Mouse (Mus musculus): ENCODE measurements around the gene C3. TPM values are rescaled to one million over a fixed set of nuclear protein-coding genes. Genes with fewer than 3 reads are reported as not detected.
A peak's percentile ranks its signal among the peaks of the same experiment; 100 is the strongest.

The C3 gene
- polyA plus RNA-seq, 1 experiment from 2014 or later = 3.7 TPM

DNA sequence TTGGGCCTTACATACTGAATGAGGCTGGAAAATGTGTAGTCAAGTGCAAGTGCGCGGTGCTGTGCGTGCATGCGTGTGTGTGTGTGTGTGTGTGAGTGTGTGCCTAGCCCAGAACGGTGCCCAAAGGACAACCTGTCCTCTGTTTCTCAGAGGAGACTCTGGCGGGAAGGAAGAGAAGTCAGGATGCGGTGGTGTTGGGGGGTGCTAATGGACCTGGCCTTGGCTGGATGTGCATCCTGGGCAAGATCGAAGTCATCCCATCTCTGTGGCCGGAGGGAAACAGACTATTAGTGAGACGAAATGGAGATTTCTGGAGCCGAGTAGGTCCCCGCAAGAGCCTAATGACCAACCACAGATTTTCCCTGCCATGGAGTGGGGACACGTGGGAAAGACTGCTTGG is 20.8 kb upstream of the C3 start:
- no peaks in the 10 kb centered on the region; the same call in 1 of the 2 replicates for H3K36me3 ChIP-seq
- H3K4me3 ChIP-seq (replicated peaks) = peak overlapping the region; percentile 53
- no peaks in the 10 kb centered on the region for H3K9me3 ChIP-seq (replicated peaks)
- no peaks in the 10 kb centered on the region for H3K27me3 ChIP-seq (replicated peaks)
- peak overlapping the region; percentile 87 for H3K27ac ChIP-seq (replicated peaks)
- 7% methylated on average over 13 of the region's 13 CpGs for WGBS
- ATAC-seq (ENCODE audit: low FRiP score) = 0 out of 2 replicates have a peak, but pooled peaks have one; percentile 0
- peak overlapping the region; percentile 97 for H3K4me2 ChIP-seq
- H3K4me1 ChIP-seq = peaks cover 43% of the 10 kb centered on the region
- peak overlapping the region; percentile 51 for H3K9ac ChIP-seq (replicated peaks)

DNA sequence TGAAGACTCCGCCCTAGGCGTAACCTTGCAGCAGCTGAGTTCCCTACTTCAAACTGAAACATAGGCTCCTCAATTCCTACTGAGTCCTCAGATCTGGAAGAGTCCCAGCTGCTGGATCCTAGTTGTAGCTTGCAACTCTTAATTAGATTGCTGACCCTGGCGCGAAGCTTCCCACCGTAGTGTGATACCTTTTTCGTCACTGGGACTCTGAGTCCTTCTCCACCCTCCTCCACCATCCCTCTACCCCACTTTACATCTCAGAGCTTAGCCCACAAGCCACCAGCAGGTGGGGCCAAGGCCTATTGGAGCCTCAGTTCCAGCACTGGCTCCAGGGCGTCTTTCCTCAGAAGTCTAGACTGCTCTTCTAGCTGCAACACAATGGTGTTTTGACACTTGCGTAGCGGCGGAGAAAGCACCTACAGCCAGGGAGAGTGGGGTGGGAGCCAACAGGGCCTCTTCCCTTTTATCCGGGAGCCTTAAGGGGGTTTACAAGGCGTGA is 20.3 kb upstream of the C3 start, which contains the start of gene Gpr108:
Gene Gpr108, minus strand, starts transcription at position 246 of the 499 bp plus-strand sequence.
- WGBS = under 1% methylated on average over 12 of the region's 12 CpGs
- peak within 1 kb of the TSS; percentile 77 for H3K9ac ChIP-seq (replicated peaks)
- peaks cover 43% of the 10 kb centered on the region for H3K4me1 ChIP-seq
- peak within 1 kb of the TSS; percentile 99 for H3K27ac ChIP-seq (replicated peaks)
- peak; percentile 80 for ATAC-seq (ENCODE audit: low FRiP score)
- peak within 1 kb of the TSS; percentile 74 for H3K4me3 ChIP-seq (replicated peaks)
- H3K27me3 ChIP-seq (replicated peaks) = no peaks in the 10 kb centered on the region
- H3K4me2 ChIP-seq = peak within 1 kb of the TSS; percentile 97
- no peaks in the 10 kb centered on the region; the same call in 1 of the 2 replicates for H3K36me3 ChIP-seq
- H3K9me3 ChIP-seq (replicated peaks) = no peaks in the 10 kb centered on the region

DNA sequence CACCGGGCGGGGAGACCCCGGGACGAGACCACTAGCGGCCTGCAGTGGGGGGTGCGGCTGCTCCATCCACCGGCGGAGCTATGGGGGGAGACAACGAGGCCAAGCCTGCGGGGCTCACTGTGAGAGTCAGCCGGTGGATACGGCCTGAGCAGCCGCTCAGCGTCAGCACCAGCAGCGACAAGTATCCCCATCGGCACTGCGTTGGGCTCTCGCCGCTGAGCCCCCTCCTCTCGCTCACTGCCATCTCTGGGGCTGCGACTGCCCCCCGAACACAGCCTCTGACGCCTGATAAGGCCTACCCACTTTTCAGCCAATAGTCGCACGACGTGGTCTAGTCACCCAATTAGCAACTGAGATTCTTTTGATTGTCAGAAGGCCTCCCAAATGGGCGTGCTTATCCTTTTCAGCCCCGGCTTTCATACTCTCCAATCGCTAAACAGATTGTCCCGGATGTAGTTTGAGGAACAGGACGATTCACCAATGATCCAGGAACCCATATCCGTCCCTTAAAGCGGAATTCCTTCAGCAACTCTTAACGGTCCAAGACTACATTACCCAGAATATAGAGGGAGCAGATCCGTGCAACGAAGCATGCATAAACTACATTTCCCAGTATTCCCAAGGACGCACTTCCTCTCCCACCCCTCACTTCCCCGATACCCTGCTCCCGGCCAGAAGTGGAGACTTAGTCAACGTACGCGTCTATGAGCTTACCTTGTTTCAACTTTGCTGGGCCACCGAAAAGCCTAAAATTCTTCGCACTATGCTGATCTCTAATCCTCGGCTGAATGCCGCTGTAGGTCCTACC is 19.7 kb upstream of the C3 start:
- Histone ChIP-seq H3K9me3 (replicated peaks) (no peaks in the 10 kb centered on the region), H3K4me1 (peaks cover 43% of the 10 kb centered on the region), H3K36me3 (peaks cover 4% of the 10 kb centered on the region), H3K9ac (replicated peaks) (peak overlapping the region; percentile 77), H3K27me3 (replicated peaks) (no peaks in the 10 kb centered on the region), H3K4me3 (replicated peaks) (peak overlapping the region; percentile 74), H3K27ac (replicated peaks) (peak overlapping the region; percentile 99), H3K4me2 (peak overlapping the region; percentile 97)
- under 1% methylated on average over 46 of the region's 46 CpGs for WGBS
- ATAC-seq (ENCODE audit: low FRiP score) = peak; percentile 93

DNA sequence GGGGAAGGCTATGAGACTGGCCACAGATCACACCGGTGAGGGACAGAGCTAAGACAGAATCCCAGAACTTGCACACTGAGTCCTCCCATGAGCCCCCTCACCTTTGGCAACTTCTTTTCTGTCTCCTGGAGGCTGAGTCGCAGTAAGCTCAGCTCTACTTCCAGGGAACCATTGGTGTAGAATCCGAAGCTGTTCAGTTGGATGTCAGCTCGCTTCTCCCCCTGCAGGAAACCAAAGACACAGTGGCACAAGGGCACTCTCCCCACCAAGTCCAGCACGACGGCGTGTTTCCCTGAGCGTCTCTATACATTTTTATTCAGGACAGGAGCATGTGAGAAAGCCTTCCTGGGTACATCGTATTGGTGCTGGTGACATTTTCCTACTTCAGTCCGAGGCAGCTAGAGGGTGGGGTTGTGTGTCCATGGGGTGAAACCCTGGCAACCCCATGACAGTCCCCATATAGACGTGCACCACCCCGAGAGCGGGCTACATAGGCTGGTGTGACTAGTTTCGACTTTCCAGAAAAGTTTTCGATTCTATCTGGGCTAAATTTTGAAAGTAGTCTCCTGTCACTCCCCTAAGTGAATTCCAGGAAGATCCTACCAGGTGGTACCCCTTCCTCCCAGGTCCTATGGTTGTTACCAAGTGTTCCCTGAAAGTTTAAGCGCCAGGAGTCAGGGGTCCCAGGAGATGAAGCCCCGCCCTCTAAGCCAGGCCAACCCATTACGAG is 18.9 kb upstream of the C3 start:
- peaks cover 10% of the 10 kb centered on the region for H3K36me3 ChIP-seq
- peaks cover 43% of the 10 kb centered on the region for H3K4me1 ChIP-seq
- WGBS = 6% methylated on average over 18 of the region's 18 CpGs
- peak overlapping the region; percentile 77 for H3K9ac ChIP-seq (replicated peaks)
- H3K27ac ChIP-seq (replicated peaks) = peak overlapping the region; percentile 99
- no peaks in the 10 kb centered on the region for H3K27me3 ChIP-seq (replicated peaks)
- ATAC-seq (ENCODE audit: low FRiP score) = peak; percentile 0; the same call in 1 of the 2 replicates
- H3K4me2 ChIP-seq = peak overlapping the region; percentile 64
- peak overlapping the region; percentile 74 for H3K4me3 ChIP-seq (replicated peaks)
- no peaks in the 10 kb centered on the region for H3K9me3 ChIP-seq (replicated peaks)

DNA sequence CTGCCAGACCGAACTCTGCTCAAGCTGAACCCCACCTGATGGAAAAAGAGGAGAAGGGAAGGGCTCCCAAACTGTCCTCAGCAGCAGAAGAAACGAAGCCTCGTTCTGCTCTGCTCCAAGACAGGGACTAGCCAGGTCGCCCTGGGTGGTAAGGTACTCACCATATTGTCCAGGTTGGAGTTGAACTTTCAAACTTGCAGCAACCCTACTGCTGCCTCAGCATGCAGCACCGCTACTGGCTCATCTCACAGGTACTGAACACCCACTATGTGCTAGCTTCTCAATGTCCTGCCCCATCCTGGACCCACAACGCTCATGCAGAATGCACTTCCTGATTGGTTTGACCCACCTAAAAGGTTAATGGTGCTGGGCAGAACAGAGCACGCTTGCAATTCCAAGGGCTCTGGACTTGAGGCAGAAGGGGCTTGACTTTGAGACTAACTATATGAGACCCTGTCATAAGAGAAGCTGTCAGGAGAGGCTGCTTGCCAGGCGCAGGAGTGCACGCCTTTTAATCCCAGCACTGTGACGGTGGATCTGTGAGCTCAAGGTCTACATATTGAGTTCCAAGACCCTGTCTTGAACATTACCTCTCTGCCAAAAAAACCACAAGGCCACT is 17.5 kb upstream of the C3 start:
- H3K4me1 ChIP-seq = peaks cover 38% of the 10 kb centered on the region
- H3K27ac ChIP-seq (replicated peaks) = no peak overlapping the region
- H3K27me3 ChIP-seq (replicated peaks) = no peaks in the 10 kb centered on the region
- H3K36me3 ChIP-seq = peaks cover 14% of the 10 kb centered on the region
- H3K9me3 ChIP-seq (replicated peaks) = no peaks in the 10 kb centered on the region
- ATAC-seq (ENCODE audit: low FRiP score) = no peak
- H3K4me2 ChIP-seq = no peak overlapping the region
- H3K9ac ChIP-seq (replicated peaks) = no peak overlapping the region
- H3K4me3 ChIP-seq (replicated peaks) = no peak overlapping the region
- WGBS = 93% methylated on average over 10 of the region's 10 CpGs

DNA sequence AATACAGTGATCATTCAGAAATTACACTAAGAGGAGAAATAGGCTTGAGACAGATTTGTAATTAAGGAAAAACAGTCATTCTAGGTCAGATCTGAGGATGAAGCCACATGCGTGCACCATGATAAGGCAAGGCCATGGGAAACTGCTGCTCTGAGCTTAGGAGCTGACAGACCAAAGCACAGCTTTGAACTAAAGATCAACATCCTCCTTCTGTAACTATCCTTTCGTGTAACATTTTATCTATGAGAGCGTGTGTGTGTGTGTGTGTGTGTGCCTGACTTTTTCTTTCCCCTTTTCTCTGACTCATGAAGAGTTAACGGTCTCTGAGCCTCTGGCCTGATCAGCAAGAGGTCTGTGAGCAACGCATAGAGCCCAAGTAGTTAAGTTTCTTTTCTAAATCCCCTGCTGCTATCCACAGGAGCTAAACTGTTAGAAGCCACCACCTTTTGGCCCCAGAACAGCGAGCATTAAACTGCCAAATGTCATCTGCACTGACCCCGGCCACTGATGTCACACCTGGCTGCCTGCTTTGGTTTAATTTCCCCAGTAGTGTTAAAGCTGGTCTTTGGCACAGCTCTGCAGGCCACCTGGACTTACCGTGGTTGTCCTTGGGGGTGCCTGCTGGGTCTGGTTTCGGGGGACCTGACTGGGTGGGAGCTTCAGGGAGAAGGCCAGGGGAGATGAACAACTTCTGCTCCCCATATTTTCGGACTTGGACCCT is 15.9 kb upstream of the C3 start:
- no peaks in the 10 kb centered on the region for H3K27me3 ChIP-seq (replicated peaks)
- no peak for ATAC-seq (ENCODE audit: low FRiP score)
- H3K9ac ChIP-seq (replicated peaks) = no peak overlapping the region

DNA sequence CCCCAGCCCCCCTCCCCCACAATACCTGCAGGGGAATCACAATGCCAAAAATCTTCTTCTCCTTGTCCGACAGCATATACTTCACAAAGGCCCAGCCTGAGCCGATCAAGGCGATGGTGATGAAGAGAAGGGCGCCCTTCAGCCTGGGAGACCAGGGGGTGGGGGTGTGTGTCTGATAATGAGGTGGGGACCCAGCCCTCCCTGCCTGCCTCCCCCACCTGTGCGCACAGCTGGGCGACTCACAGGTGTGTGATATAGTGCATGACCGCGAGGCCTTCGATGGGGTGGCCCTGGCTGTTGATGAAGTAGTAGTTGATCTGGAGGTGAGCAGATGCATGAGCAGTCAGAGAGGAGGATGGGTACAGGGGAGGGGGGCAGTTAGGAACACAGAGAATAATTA is 9.2 kb upstream of the C3 start:
- 93% methylated on average over 9 of the region's 9 CpGs for WGBS
- peaks cover 30% of the 10 kb centered on the region for H3K36me3 ChIP-seq
- 0 out of 2 replicates have a peak, but pooled peaks have one; percentile 21 for ATAC-seq (ENCODE audit: low FRiP score)

More for the DNA sequence above, 15.9 kb upstream of the C3 start:
- no peak overlapping the region for H3K27ac ChIP-seq (replicated peaks)
- peaks cover 14% of the 10 kb centered on the region for H3K36me3 ChIP-seq
- no peak overlapping the region for H3K4me2 ChIP-seq
- WGBS = 82% methylated on average over 10 of the region's 10 CpGs
- H3K4me1 ChIP-seq = peaks cover 21% of the 10 kb centered on the region
- H3K4me3 ChIP-seq (replicated peaks) = no peak overlapping the region
- H3K9me3 ChIP-seq (replicated peaks) = no peaks in the 10 kb centered on the region

DNA sequence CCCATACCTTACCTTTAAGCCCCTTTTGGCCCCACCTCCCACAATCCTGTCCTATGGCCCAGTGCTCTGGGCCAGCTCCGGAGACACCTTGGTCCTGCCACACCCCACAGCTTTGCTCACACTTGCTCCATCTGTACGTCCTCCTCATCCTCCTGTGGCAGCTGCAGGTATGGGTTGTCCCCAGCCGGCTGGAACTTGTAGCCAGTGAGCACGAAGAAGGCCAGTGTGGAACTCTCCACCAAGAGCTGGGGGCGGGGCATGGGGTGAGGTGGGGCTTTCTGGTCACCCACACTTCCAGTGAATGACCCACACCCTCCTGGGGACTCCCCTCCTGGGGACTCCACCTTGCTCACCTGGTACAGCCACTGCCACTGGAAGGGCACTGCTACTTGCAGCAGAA is 7.9 kb upstream of the C3 start:
- Histone ChIP-seq H3K9me3 (replicated peaks) (no peaks in the 10 kb centered on the region), H3K9ac (replicated peaks) (no peak overlapping the region), H3K4me2 (no peak overlapping the region), H3K36me3 (peaks cover 22% of the 10 kb centered on the region), H3K4me1 (no peaks in the 10 kb centered on the region), H3K27ac (replicated peaks) (no peak overlapping the region), H3K4me3 (replicated peaks) (no peak overlapping the region), H3K27me3 (replicated peaks) (no peaks in the 10 kb centered on the region)
- 88% methylated on average over 5 of the region's 5 CpGs for WGBS
- ATAC-seq (ENCODE audit: low FRiP score) = no peak

More for the DNA sequence above, 9.2 kb upstream of the C3 start:
- no peak overlapping the region for H3K9ac ChIP-seq (replicated peaks)
- H3K4me2 ChIP-seq = no peak overlapping the region
- no peaks in the 10 kb centered on the region for H3K9me3 ChIP-seq (replicated peaks)
- no peak overlapping the region for H3K27ac ChIP-seq (replicated peaks)
- no peaks in the 10 kb centered on the region for H3K27me3 ChIP-seq (replicated peaks)
- H3K4me1 ChIP-seq = no peaks in the 10 kb centered on the region
- no peak overlapping the region for H3K4me3 ChIP-seq (replicated peaks)

DNA sequence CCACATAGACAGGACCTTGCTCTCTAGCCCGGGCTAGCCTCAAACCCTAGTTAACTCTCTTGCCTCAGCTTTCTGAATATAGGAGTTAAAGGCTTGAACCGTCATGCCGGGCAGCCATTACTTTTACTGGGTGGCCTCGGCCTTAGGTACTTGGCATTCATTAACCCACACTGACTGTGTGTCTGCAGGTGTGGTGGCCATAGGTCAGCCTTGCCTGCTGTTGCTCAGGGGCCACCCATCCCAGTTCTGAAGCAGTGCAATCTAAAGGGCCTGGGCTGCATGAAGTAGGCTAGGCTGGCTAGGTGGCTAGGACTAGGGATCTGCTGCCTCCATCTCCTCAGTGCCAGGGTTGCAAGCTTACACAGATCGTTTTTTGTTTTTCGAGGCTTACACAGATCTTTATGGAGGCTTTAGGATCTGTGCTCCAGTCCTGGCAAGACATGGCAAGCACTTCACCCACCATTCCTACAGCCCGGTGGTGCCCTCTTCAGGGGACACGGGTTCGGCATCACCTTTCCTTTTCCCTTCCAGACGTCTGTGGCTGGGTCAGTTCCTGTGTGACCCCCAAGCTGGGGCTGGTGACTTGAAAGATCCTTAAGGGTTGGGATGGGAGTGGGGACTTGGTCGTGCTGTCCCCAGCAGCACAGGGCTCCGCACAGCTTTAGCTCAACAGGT is 6.5 kb upstream of the C3 start:
- no peak overlapping the region for H3K27ac ChIP-seq (replicated peaks)
- H3K4me1 ChIP-seq = no peaks in the 10 kb centered on the region
- ATAC-seq (ENCODE audit: low FRiP score) = no peak
- H3K9me3 ChIP-seq (replicated peaks) = no peaks in the 10 kb centered on the region
- WGBS = 83% methylated on average over 12 of the region's 12 CpGs
- H3K27me3 ChIP-seq (replicated peaks) = no peaks in the 10 kb centered on the region
- peaks cover 22% of the 10 kb centered on the region for H3K36me3 ChIP-seq
- no peak overlapping the region for H3K4me3 ChIP-seq (replicated peaks)
- H3K9ac ChIP-seq (replicated peaks) = no peak overlapping the region
- no peak overlapping the region for H3K4me2 ChIP-seq

DNA sequence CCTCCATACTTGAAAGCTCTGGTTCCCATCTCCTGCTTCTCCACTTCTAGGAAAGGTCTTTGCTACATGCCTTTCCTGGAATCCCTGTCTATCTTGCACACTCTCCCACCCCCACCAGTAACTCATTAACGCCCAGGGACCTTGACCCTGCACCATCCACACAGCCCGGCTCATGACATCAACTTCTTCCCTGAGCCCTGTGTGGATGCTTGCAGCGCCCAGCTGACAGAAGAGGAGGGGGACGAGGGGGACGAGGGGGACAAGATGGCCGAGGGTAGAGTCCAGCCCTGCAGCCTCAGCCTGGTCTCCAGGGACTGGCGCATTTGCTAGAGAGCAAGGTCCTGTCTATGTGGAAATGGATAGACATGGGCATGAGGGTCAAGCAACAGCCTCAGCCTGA is 5.1 kb upstream of the C3 start:
- Histone ChIP-seq H3K9ac (replicated peaks) (no peak overlapping the region), H3K36me3 (peaks cover 19% of the 10 kb centered on the region), H3K4me1 (no peaks in the 10 kb centered on the region), H3K27ac (replicated peaks) (no peak overlapping the region), H3K27me3 (replicated peaks) (no peaks in the 10 kb centered on the region), H3K4me3 (replicated peaks) (no peak overlapping the region), H3K9me3 (replicated peaks) (no peaks in the 10 kb centered on the region), H3K4me2 (no peak overlapping the region)
- WGBS = 62% methylated on average over 7 of the region's 7 CpGs
- no peak for ATAC-seq (ENCODE audit: low FRiP score)

Measured in neural tube, embryonic 15.5 days (tissue).